Mouse (Mus musculus) kidney, adult 2 months (tissue): ENCODE data around the gene Arl8b.

Source experiments
- CTCF ChIP-seq: fragments of 200-500 bp; conservative IDR thresholded peaks from 2 replicates; pipeline ENCODE4 v1.5.1; 2011; ENCODE audit warnings: low read depth, mild to moderate bottlenecking, control low read depth, low read length, moderate library complexity, mixed read lengths; ENCODE audit not compliant: insufficient read depth, insufficient read length
- POLR2A ChIP-seq: fragments of 200-500 bp; IDR thresholded peaks from one replicate; pipeline ENCODE4 v1.6.1; 2011; ENCODE audit warnings: low read depth, low read length, control low read depth

GRCm38 (mm10) chr6:108778399-108778798 is 4.5 kb upstream of the Arl8b start:
- TF ChIP-seq POLR2A (no peak), CTCF (no peak)
